Mouse (Mus musculus) granulocyte monocyte progenitor cell, adult 5-6 weeks (primary cell): Measurements from ENCODE around the gene Daam2. TPM values are rescaled to one million over a fixed set of nuclear protein-coding genes. Genes with fewer than 3 reads are reported as not detected.
"Not testable (repeated sequence)": the region's sequence is repeated elsewhere in the genome, so short reads cannot be mapped to it uniquely, and the experiment has no call there.

ENCODE experiments used
- ATAC-seq: replicated peaks from 2 replicates; pipeline ENCODE4 v1.8.0; 2016; ENCODE audit warnings: mild to moderate bottlenecking, moderate TSS enrichment, inconsistent platforms; ENCODE audit not compliant: poor library complexity, severe bottlenecking
- total RNA-seq, 2 experiments: library from RNA; stranded (forward) in 1 of 2; stranded (reverse) in 1 of 2; fragments of 200-712, 200-1000 nt in 1 of 2; fragments of >200 nt in 1 of 2; fragmentation: Nextera tagmentation in 1 of 2; gene quantifications; 2 replicates each; pipeline ENCODE4 v1.2.3; 2014 to 2017

Gene Daam2
- total RNA-seq, 2 experiments from 2014 or later, result not detected

DNA sequence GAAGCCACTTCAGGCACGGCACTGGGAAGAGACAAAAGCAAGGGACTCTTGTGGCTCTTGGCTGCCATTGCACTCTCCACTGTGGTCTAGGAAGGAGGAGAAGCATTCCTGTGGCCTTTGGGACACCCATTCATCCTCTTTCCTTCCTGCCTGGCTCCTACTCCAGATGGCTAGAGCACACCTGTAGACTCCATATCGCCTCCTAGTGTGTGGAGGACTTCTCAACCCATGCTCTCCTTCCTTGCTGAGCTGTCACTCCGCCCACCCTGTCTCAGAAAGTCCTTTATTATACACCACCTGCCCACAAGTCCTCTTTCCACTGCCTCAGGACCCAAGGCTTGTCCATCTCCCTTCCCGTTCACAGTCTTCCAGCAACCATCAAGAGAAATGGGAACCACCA, 70.9 kb downstream of the Daam2 start:
- no peak for ATAC-seq

DNA sequence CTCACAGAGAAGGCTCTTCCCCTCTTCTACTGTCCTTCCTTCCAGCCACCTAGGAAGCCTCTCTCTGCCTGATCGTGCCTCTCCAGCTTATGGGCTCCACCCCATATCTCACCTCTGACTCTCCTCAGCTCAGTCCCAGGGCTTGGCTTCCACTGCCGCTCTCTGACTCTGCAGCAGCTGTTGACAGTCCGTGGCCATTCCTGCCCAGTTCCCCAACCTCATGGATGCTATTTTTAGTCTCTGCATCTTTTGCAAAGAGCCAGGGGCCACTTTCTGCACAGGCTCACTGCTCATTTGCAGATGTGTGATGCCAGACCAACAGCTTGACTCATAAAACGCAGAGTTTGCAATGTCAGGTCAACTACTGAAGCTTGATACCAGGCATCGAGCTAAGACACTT, 75.0 kb downstream of the Daam2 start:
- no peak for ATAC-seq

GRCm38 (mm10) chr17:49484435-49484834, 79.7 kb downstream of the Daam2 start:
- no peak for ATAC-seq

GRCm38 (mm10) chr17:49481876-49482275, 82.3 kb downstream of the Daam2 start:
- ATAC-seq, result no peak

DNA sequence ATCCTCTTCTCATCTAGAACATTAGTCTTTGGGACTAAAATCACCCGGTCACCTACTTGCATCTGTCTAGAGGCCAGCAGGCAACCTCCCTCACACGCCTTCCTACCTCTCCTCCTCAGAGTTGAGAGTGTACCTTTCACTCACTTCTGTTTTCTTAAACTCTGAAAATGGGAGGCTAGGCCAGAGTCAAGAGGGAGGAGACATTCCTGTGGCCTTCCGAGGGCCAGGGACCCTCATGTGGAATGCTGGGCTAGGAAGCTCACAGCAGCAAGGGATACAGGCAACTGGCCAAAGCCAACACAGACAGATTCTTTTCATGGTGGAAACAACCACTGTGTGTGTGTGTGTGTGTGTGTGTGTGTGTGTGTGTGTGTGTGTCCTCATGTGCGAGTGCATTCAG, 86.8 kb downstream of the Daam2 start:
- ATAC-seq, result no peak

DNA sequence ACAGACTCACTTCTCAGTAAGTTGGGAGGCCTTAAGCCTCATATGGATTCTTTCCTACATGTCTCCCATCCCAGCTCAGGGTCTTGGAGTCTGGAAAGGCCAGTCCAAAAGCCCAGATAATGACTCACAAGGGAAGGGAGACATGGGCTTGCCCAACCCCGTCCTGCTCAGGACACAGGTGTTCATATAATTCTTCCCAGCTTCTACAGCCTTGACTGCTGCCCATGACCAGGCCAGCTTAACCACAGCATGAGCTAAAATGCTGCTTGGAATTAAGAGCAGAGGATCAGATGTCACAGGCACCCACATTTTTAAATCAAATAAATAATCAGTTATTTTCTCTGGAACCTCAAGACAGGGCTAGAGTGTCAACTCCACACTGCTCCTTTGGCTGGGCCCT, 89.0 kb downstream of the Daam2 start:
- no peak for ATAC-seq

- ATAC-seq, result no peak
Observed at GRCm38 (mm10) chr17:49474051-49474450, 90.1 kb downstream of the Daam2 start.

DNA sequence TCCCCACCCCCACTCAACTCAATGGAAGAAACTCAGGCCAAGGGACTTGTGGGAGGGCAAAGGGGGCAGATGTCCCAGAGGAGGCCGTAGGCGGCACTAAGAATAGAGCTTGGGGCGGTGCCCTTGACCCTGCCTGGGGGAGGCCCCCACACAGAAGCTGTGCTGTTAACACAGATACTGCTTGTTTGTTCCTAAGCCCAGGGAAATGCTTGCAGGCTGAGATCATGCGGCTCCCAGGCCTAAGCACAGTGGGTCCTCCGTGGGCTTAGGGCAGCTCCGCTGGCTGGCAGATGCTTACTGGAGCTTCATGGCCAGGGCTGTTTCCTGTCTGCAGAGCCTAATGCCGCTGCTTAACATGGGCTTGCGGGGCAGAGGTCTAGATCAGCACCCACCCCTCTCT, 91.5 kb downstream of the Daam2 start:
- ATAC-seq, result no peak

DNA sequence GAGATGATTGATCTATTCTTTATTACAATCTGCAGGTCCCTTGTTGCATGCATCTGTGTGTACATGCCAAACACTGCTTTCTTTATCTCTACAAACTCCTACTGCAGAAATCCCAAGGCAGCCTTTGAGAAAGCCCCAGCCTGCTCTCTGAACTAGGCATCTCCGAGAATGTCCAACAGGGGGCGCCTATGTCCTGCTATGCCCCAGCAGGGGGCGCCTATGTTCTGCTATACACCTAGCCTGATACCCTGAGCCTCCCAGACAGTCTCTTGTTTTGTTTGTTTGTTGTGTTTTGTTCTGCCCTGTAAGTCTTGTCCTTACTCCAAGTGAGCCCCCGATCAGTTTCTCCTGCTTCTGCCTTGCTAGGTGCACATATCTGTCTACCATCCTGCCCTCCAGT, 95.9 kb downstream of the Daam2 start:
- ATAC-seq, result peak; percentile 80

DNA sequence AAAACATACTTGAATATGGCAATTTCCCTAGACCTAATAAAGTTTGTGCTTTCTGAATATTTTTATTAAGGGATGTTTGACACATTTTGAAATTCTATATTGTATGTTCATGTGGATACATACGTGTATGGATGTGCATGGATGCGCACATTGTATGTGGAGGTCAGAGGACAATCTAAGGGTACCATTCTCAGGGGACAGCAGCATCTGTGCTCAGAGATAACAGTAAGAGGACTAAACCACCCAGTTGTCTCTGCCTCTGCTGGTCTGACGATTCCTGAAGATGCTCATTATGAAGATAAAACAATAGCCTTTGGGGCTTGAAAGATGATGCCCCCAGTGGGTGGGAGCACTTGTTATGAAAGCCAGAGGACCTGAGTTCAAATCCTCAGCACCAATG, 99.3 kb downstream of the Daam2 start:
- ATAC-seq, result no peak

DNA sequence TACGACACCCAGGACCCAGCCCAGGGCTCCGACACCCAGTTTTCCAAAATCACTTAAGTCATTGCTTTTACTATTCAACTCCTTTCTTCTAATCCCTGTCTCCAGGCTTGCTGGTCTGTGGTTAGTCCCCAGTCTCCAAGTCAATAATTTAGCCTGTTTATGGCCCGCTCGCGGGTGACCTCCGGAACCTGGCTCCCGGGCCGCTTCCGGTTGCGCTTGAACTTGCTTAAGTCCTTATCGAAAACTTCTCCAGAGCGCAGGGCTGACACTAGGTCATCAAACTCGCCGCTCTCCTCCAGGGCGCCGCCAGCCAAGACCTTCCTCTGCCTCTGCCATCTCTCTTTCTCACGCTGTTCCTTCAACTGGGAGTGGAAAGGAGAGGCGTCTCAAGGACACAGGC, 105.8 kb downstream of the Daam2 start:
- ATAC-seq, result no peak

DNA sequence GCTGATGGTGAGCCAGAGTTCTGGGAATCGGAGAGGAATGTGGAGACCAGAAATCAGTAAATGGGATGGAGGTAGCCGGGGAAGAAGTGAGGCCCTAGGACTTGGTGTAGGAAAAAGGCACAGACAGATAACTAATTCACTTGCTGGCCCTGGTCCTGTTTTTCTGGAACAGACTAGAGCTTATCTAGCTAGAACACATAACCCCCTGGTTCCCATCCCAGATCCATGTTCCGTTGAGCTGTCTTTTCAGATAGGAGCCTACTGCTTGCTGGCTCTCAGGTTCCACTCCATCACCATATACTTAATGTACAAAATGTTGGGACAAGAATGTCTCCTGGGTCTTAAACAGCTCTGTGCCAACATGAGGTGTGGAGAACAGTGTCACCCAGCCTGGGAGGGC, 106.3 kb downstream of the Daam2 start:
- ATAC-seq, result no peak

GRCm38 (mm10) chr17:49456334-49456733, 107.8 kb downstream of the Daam2 start:
- ATAC-seq, result no peak

DNA sequence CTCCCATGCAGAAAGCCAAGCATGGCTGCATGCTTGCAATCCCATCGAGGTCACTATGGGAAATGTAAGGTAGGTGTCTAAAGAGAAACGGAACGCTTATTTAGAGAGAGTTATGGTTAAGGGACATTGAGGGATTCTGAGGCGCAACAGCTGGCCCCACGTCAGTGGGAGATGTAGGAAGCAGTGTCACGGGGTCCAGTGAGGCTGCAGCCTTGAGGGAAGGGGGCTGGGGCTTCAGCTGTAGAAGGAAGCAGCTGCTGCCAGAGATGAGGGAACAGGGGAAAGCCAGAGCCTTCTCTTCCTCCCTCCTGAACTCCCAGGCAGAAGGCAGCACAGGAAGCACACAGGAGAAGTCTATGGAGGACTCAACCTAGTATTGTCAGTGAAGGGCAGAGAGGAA, 113.2 kb downstream of the Daam2 start:
- no peak for ATAC-seq

DNA sequence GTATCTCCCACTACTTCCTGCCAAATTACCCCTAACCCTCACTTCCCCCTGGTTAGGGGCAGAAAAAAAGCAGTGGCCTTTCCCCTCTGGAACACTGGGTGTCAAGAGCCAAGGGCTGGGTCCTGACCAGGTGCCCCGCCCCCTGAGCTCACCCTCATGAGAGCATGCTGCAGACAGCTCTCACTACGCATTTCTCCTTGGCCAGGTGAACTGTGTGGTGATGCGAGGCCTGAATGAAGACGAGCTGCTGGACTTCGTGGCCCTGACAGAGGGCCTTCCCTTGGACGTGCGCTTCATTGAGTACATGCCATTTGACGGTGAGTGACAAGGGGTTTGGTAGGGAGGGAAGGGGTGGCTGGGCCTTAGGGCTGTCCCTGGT, 114.9 kb downstream of the Daam2 start:
- no peak for ATAC-seq

DNA sequence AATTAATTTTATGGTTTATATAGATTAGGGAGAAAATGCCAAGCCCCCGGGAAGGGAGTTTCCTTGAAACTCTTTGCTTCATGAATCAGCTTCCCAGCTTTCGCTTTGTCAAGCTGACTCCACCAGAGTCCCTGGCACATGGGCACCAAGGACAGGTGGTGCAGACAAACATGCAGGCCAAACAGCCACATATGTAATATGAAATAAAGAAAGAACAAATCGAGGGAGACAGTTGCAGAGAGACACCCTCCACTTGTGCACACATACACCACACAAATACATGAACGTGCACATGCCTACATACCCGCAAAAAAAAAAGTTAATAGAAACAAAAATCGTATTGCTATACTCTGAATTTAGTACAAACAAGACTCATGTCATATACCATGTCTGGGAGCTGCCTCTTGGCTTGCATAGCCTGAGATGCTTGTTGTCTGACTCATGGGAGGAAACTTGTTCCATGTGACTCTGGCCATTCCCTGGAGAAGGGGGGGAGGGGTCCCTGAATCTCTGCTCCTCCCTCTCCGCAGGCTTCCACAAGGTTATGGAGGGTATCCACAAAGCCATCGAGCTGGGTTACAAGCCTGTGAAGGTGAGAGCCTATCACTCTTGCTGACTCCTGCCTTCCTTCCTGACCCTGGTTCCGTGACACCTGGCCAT, 115.4 kb downstream of the Daam2 start:
- no peak for ATAC-seq

GRCm38 (mm10) chr17:49442841-49443240, 121.3 kb downstream of the Daam2 start:
- ATAC-seq, result not testable (repeated sequence)

DNA sequence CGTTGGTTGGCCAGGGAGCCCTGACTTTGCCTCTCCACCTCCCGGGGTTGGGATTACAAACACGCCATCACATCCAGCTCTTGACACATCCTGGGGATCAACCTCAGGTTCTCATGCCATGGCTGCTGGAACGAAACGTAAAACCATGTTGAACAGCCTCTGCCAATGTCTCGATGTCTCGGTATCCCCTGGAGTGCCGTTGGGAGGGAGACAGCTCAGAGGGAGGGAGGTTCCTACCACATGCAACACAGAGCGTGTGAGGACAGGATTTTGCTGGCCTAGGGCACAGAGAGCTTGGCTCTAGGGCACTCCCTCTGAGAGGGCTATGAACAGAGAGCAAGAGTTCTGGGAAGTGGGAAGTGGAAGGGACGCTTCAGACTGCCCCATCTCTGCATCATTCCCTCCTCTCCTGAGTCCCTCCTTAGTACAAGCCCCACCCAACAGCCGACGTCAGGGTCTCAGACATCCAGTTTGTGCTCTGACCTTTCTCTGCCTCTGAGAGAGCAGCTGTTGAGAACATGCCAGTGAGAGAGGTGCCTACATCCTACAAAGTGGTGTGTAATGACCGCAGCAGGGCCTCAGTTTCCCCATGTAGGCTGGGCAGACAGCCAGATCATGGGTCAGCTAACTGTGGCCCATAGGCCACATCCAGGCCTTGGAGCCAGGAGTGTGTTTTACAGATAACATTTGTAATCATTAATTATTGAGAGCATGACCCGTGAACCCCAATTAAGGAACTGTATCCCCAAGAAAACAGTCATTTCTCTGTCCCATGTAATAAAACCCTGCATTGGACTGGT, 123.6 kb downstream of the Daam2 start:
- no peak for ATAC-seq

DNA sequence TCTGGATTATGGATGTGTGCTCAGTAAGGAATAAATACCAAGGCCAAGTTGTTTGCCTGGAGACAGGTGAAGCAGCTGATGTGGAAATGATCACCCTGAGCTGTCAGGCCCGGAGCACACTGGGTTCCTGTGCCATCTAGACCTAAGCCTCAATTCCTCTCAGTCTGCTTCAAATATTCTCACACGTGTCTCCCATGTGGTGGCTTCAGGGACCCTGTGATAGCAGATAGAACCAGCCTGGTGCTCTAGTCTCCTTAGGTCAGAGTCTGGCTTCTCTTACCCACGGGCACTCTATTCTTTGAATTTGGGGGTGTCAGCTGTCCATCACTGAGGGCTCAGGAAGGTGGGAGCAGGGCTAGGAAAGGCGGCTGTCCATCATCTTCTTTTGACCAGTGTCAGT, 124.4 kb downstream of the Daam2 start:
- ATAC-seq, result no peak

- ATAC-seq, result no peak
Observed at GRCm38 (mm10) chr17:49438822-49439574, 125.1 kb downstream of the Daam2 start.

- ATAC-seq, result not testable (repeated sequence)
Observed at GRCm38 (mm10) chr17:49437306-49437705, 126.8 kb downstream of the Daam2 start.
